Mouse (Mus musculus): ENCODE results near the gene Stk40. TPM values are rescaled to one million over a fixed set of nuclear protein-coding genes. Genes with fewer than 3 reads are reported as not detected.
"Not testable (repeated sequence)": the region's sequence is repeated elsewhere in the genome, so short reads cannot be mapped to it uniquely, and the experiment has no call there.

Gene Stk40
- polyA plus RNA-seq, 1 experiment = 53.8 TPM

GRCm38 (mm10) chr4:126090101-126090847, 13.5 kb upstream of the Stk40 start:
- Histone ChIP-seq H3K4me3 (ENCODE audit: insufficient read depth, low read depth, low read length) (no peak overlapping the region), H3K4me1 (ENCODE audit: control insufficient read depth, insufficient read depth, insufficient read length, low read length) (no peaks in the 10 kb centered on the region), H3K27ac (replicated peaks; ENCODE audit: low read depth, low read length) (no peak overlapping the region)

DNA sequence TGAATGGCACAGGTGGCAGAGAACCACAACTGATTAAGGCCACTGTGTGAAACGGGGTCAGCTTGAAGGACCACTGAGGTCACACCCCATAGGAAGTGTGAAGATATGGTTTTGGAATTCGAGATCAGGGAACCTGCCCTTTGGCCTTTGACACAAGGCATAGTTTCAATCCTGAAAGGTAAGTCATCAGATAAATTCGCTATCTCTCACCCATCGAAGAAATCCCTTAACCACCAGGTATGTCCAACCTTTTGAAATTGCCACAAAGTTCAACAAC, 13.0 kb upstream of the Stk40 start:
- H3K4me3 ChIP-seq (ENCODE audit: insufficient read depth, low read depth, low read length) = no peak overlapping the region
- no peak overlapping the region for H3K27ac ChIP-seq (replicated peaks; ENCODE audit: low read depth, low read length)
- H3K4me1 ChIP-seq (ENCODE audit: control insufficient read depth, insufficient read depth, insufficient read length, low read length) = no peaks in the 10 kb centered on the region

DNA sequence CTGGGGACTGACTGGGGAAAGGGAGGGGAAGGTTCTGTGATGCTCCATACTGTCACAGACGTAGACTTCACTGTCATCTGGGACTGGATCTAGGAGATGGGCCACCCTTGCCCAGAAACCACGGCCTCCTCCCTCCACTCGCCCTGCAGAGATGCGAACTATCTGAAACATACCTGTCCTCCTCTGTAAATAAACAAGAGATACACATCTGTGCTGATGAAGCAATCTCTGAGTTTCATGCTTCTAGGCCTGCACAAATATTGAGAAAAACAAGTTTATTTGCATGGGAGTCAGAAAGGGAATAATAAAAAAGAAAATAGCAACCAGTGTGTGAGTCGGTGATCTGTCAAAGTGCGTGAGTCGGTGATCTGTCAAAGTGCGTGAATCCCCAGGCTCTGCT, 11.9 kb upstream of the Stk40 start:
- Histone ChIP-seq H3K4me1 (ENCODE audit: control insufficient read depth, insufficient read depth, insufficient read length, low read length) (no peaks in the 10 kb centered on the region), H3K27ac (replicated peaks; ENCODE audit: low read depth, low read length) (no peak overlapping the region), H3K4me3 (ENCODE audit: insufficient read depth, low read depth, low read length) (no peak overlapping the region)

DNA sequence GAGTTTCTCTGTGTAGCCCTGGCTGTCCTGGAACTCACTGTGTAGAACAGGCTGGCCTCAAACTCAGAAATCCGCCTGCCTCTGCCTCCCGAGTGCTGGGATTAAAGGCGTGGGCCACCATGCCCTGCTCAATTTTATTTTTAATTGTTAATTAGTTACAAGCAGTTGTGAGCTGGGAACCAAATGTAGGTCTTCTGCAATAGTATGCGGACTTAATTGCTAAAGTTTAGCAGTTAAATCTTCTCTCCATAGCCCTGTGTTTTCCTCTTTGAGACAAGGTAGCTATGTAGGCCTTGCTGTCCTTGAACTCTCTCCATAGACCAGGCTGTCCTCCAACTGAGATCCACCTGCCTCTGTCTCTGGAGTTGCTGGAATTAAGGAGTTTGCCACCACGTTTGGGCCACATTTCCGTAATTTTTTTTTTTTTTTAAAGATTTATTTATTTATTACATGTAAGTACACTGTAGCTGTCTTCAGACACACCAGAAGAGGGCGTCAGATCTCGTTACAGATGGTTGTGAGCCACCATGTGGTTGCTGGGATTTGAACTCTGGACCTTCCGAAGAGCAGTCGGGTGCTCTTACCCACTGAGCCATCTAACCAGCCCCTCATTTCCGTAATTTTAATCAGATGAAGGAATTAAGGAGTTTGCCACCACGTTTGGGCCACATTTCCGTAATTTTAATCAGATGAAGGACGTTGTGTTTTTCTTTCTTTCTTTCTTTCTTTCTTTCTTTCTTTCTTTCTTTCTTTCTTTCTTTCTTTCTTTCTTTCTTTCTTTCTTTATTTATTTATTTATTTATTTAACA, 7.9 kb upstream of the Stk40 start:
- not testable (repeated sequence) for H3K27ac ChIP-seq (replicated peaks; ENCODE audit: low read depth, low read length); H3K4me1 ChIP-seq (ENCODE audit: control insufficient read depth, insufficient read depth, insufficient read length, low read length); H3K4me3 ChIP-seq (ENCODE audit: insufficient read depth, low read depth, low read length)

- Histone ChIP-seq H3K27ac (replicated peaks; ENCODE audit: low read depth, low read length) (peak within 1 kb of the TSS; percentile 68), H3K4me3 (ENCODE audit: insufficient read depth, low read depth, low read length) (peak within 1 kb of the TSS; percentile 81), H3K4me1 (ENCODE audit: control insufficient read depth, insufficient read depth, insufficient read length, low read length) (no peaks in the 10 kb centered on the region)
Measured at GRCm38 (mm10) chr4:126096464-126097111, 7.2 kb upstream of the Stk40 start, which contains the start of gene Lsm10. TSS of gene Lsm10 (plus strand) at chr4:126096623.

DNA sequence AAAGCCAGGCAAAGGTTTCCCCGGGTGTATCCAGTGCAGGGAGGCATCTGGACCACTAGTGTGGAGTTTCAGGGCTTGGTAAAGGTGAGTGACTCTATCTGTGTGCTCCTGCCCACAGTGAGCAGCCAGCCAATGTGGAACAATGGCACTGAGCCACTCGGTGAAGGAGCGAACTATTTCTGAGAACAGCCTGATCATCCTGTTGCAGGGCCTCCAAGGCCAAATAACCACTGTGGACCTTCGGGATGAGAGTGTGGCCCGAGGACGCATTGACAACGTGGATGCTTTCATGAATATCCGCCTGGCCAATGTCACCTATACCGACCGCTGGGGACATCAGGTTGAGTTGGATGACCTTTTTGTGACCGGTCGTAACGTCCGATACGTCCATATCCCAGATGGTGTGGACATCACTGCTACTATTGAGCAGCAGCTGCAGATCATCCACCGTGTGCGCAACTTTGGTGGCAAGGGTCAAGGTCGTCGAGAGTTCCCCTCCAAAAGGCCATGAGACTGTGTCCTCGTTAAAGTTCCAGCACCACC, 6.0 kb upstream of the Stk40 start:
- H3K27ac ChIP-seq (replicated peaks; ENCODE audit: low read depth, low read length) = no peak overlapping the region
- H3K4me1 ChIP-seq (ENCODE audit: control insufficient read depth, insufficient read depth, insufficient read length, low read length) = peaks cover 3% of the 10 kb centered on the region; the same call in 1 of the 2 replicates
- H3K4me3 ChIP-seq (ENCODE audit: insufficient read depth, low read depth, low read length) = no peak overlapping the region

GRCm38 (mm10) chr4:126099365-126099764, 4.4 kb upstream of the Stk40 start:
- H3K4me3 ChIP-seq (ENCODE audit: insufficient read depth, low read depth, low read length) = no peak overlapping the region
- H3K4me1 ChIP-seq (ENCODE audit: control insufficient read depth, insufficient read depth, insufficient read length, low read length) = peaks cover 3% of the 10 kb centered on the region; the same call in 1 of the 2 replicates
- no peak overlapping the region for H3K27ac ChIP-seq (replicated peaks; ENCODE audit: low read depth, low read length)

GRCm38 (mm10) chr4:126100764-126101163, 3.0 kb upstream of the Stk40 start:
- Histone ChIP-seq H3K27ac (replicated peaks; ENCODE audit: low read depth, low read length) (no peak overlapping the region), H3K4me3 (ENCODE audit: insufficient read depth, low read depth, low read length) (no peak overlapping the region), H3K4me1 (ENCODE audit: control insufficient read depth, insufficient read depth, insufficient read length, low read length) (peaks cover 5% of the 10 kb centered on the region; the same call in 1 of the 2 replicates)

DNA sequence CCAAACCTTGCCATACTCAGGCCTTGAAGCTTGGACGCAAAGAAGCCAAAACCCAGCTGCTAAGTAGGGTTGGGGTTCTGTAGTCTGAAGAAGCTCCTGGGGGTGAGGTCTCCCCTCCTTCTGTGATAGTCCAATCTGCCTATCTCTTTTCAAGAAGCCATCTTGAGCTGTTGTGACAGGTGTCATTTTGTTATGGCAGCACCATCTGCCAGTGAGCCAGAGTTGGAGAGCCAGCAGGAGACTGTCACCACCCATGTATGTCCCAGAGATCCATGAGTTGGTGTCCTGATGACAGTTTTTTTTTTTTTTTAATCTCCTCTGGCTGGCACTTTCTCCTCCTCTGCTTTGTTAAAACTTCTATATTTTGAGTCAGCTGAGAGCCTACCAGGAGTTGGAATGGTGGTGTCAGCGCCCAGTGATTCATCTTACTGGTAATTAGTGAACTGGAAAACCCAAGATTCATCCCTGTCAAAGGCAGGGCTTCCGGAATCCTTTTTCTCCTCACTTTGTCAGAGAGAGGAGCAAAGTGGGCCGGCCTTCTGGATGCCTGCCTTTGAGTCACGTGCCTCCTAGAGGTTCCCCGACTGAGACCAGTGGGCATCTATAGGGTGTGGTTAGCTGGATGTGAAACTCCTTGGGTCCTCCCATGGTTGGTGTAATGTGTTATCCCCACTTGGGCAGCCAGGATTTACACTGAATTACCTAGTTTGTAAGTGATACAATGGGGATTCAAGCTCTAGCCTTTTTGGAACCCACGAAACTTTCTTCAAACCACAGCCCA, 1.5 kb upstream of the Stk40 start:
- 0 out of 2 replicates have a peak overlapping the region, but pooled peaks have one; percentile 60 for H3K4me3 ChIP-seq (ENCODE audit: insufficient read depth, low read depth, low read length)
- H3K4me1 ChIP-seq (ENCODE audit: control insufficient read depth, insufficient read depth, insufficient read length, low read length) = peaks cover 5% of the 10 kb centered on the region; the same call in 1 of the 2 replicates

GRCm38 (mm10) chr4:126103057-126103581, 638 bp upstream of the Stk40 start:
- Histone ChIP-seq H3K4me3 (ENCODE audit: insufficient read depth, low read depth, low read length) (peak overlapping the region; percentile 60), H3K27ac (replicated peaks; ENCODE audit: low read depth, low read length) (peak overlapping the region; percentile 97), H3K4me1 (ENCODE audit: control insufficient read depth, insufficient read depth, insufficient read length, low read length) (peaks cover 11% of the 10 kb centered on the region)

More for the DNA sequence above, 1.5 kb upstream of the Stk40 start:
- H3K27ac ChIP-seq (replicated peaks; ENCODE audit: low read depth, low read length) = peak overlapping the region; percentile 97

- Histone ChIP-seq H3K4me3 (ENCODE audit: insufficient read depth, low read depth, low read length) (peak overlapping the region; percentile 68), H3K4me1 (ENCODE audit: control insufficient read depth, insufficient read depth, insufficient read length, low read length) (peaks cover 23% of the 10 kb centered on the region), H3K27ac (replicated peaks; ENCODE audit: low read depth, low read length) (peak overlapping the region; percentile 63)
Measured at GRCm38 (mm10) chr4:126104261-126105075, 711 bp downstream of the Stk40 start.

DNA sequence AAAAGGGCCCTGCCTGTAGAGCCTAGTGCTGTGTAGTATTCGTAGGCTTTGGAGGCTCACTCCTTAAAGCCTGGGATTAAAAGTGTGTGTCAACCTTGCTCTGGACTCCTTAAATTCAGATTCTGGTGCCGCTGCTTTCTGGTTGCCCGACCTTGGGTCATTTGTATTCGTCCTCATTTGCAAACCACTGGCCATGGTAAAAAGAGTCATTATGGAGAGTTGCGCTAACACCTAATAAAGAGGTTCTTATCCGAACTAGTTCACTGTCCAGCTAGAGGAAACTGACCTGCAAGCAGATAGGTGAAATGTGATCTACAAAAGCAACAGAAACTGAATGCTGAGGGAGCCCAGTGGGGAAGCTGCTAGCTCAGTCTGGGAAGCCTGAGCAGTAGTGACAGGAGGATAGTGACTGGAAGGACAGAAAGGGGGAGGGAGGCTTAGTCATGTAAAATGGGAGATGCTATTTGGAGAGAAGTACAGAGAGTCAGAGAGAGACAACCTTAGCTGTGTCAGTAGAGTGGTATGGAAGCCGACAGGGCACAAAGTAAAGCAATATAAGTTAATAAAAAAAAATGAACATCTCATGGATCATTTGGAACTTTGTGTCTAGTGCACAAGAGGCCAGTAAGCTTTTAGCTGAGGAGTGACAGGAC, 1.5 kb downstream of the Stk40 start:
- peaks cover 29% of the 10 kb centered on the region for H3K4me1 ChIP-seq (ENCODE audit: control insufficient read depth, insufficient read depth, insufficient read length, low read length)

DNA sequence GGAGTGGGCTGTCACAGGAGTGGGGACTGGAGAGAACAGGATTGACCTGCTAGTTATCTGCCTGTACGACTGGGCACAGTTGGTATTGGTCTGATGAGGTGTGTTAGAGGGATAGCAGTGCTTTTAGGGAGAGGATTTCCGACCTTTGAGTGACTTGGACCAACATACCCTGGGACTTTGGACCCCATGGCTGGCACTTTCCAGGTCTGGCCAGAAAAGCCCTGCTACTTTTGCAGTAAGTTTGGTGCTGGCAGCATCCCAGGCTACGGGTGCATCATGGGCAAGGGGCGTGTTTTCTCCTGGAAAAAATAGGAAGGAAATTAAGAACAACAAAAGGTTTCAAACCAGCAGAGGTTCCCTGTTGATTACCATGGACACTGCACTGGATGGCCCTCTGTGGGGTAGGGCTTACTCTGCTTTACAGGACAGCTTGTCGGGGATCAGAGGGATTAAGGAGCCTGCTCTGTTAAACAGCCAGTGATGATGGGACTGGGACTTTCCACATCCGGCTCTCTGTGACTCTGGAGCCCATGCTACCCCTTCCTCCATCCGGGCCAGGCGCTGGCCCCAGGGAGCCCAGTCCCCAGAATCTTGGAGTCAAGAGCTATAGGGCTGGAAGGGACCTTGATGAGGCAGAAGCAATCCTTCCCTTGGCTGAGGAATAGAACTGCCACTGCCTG, 4.4 kb downstream of the Stk40 start:
- peak overlapping the region; percentile 24 for H3K4me3 ChIP-seq (ENCODE audit: insufficient read depth, low read depth, low read length)
- peaks cover 38% of the 10 kb centered on the region for H3K4me1 ChIP-seq (ENCODE audit: control insufficient read depth, insufficient read depth, insufficient read length, low read length)
- peak overlapping the region; percentile 96 for H3K27ac ChIP-seq (replicated peaks; ENCODE audit: low read depth, low read length)

More for the DNA sequence above, 1.5 kb downstream of the Stk40 start:
- Histone ChIP-seq H3K4me3 (ENCODE audit: insufficient read depth, low read depth, low read length) (peak overlapping the region; percentile 17; the same call in 1 of the 2 replicates), H3K27ac (replicated peaks; ENCODE audit: low read depth, low read length) (peak overlapping the region; percentile 20; the same call in 1 of the 2 replicates)
